Mouse (Mus musculus): ENCODE data around the gene Rfx8.
"Not testable (repeated sequence)": the region's sequence is repeated elsewhere in the genome, so short reads cannot be mapped to it uniquely, and the experiment has no call there.

Gene Rfx8

DNA sequence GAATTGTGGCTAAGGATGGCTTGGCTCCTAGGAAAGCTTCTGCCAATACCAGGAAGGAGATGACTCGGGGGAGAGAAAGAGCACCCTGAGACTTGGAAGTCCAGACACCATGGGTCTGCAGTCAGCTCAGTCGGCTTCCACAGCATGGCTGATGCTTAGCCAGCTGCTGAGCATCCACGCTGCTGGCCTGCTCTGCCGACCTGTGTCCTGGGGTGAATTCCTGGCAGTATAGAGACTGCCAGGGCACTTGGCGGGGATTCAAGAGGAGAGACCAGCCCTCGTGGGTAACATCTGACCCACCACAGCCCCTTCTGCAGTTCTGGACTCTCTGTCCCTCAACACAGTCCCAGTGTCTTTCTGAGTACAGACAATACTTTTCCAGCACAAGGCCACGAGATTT is 26.0 kb downstream of the Rfx8 start:
- in situ Hi-C loops (cut with MboI, MseI) = no loop called here

DNA sequence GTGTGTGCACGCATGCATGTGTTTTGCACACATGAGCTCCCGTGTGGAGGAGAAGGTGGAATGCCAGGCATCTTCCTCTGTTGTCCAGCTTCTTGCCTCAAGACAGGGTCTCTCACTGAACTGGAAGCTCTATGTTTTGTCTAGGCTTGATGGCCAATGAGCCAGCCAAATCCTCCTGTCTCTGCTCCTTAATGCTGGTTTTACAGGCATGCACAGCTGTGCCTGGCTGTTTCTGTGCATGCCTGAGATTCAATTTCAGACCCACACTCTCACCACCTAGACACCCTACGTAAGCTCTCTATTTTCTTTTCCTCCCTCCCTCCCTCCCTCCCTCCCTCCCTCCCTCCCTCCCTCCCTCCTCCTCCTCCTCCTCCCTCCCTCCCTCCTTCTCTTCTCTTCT is 28.8 kb downstream of the Rfx8 start:
- in situ Hi-C loops (cut with MboI, MseI) = no loop called here

DNA sequence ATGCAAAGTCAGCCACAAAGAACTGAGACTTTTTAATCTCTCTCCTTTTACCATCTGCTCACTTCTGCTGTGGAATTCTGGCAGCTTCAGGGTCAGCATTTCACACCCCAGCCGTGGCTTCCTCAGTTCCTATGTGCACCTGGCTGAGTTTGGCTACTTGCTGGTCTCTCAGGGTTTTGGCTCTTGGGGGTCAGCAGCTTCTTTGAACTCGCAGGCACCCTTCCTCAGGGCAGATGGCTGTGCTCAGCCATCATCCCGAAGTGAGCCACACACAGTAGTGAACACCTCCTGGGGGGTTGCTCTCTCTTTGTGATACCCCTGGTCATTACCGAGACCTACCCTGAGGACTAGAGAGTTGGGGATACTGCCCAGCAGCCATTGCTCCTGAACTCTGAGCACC is 29.7 kb downstream of the Rfx8 start:
- in situ Hi-C loops (cut with MboI, MseI) = no loop called here

DNA sequence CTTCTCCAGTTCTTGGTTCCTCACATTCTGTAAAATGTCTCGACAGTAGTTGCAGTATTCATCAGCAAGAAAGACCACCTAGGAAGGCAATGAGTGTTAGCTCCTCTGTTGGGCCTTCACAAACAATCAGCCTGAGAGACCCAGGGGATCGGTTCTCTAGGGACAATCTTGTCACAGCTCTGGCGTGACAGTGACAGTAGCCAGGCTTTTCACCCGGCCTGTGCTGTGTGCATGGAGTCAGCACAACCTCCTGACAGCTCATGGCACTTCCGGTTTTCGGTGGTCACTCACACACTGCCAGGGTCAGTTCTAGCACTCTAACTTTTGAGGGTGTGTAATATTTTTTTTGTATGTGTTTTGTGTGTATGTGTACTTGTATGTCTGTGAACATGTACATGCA is 32.2 kb downstream of the Rfx8 start:
- in situ Hi-C loops (cut with MboI, MseI) = loop anchor here (10.0 kb wide), 1 partner anchor 286 kb away; no protein-coding TSS in a partner anchor

DNA sequence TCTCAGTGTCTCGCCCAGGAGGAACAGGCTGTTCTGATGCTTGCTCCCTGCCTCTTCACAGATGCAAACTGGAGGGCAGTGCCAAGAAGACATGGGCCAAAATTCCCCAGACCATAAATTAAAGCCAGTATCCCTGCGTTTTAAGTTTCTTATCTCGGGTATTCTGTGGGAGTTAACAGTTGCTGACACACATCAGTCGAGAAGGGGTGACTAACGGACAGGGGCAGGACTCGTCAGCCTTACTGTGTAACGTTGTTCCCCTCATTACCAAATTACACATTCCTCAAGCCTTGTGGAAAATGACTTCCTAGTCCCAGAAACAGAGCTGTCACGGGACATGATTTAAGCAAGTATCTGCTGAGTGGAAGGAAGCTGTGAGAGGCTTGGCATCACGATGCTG is 33.5 kb downstream of the Rfx8 start:
- in situ Hi-C loops (cut with MboI, MseI) = loop anchor here (10.0 kb wide), 1 partner anchor 288 kb away; no protein-coding TSS in a partner anchor

DNA sequence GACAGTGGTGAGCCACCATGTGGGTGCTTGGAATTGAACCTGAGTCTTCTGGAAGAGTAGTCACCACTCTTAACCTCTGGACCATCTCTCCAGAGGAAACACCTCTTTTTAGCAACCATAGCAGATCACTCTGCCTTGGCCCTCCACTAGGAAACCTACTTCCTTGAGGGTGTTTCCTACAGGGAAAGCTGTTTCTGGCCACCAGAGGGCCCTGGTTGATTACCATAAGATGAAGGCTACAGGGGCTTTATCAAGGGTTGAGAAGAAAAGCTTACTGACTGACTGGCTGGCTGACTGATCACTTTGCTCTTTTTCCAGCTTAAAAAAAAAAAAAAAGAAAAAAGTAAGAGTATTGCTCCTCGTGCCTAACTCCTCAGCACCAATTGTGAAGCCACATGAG is 35.0 kb downstream of the Rfx8 start:
- in situ Hi-C loops (cut with MboI, MseI) = loop anchor here (10.0 kb wide), 1 partner anchor 289 kb away; no protein-coding TSS in a partner anchor

DNA sequence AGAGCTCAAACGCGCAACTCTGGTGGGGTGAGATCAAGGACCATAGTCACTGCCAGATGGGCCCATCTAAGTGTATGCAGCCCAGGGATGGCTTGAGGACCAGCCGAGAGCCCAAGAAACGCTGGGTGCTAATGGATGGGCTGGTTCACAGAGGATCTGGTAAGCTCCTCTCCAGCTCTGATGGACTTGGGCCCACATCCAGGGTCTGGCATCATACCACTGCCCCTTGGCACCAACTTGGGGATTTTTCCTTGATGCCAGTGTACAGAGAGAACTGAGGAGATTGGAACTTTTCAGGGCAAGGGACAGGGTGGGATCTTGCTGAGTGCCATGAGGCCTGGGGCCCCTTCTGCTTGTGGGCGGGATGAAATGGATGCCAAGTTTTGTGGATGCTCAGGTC is 39.2 kb downstream of the Rfx8 start:
- in situ Hi-C loops (cut with MboI, MseI) = loop anchor here (5.0 to 10.0 kb wide), 2 partner anchors 159 to 293 kb away; no protein-coding TSS in a partner anchor

DNA sequence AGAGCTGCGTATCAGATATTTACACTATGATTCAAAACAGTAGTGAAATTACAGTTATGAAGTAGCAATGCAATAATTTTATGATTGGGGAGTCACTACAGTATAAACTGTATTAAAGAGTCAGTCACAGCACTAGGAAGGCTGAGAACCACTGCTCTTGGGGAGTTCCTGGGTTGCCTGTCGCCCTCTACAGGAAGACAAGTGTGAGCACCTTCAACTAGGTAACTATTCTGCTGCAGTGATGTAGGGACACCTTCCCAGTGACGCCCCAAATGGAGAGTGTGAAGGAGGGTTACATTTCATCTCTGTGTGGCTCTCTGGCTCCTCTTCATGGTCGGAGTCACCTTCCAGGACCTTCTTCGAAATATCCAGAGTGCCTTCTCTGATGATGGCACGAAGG is 40.3 kb downstream of the Rfx8 start:
- in situ Hi-C loops (cut with MboI, MseI) = loop anchor here (5.0 to 10.0 kb wide), 2 partner anchors 158 to 294 kb away; no protein-coding TSS in a partner anchor

DNA sequence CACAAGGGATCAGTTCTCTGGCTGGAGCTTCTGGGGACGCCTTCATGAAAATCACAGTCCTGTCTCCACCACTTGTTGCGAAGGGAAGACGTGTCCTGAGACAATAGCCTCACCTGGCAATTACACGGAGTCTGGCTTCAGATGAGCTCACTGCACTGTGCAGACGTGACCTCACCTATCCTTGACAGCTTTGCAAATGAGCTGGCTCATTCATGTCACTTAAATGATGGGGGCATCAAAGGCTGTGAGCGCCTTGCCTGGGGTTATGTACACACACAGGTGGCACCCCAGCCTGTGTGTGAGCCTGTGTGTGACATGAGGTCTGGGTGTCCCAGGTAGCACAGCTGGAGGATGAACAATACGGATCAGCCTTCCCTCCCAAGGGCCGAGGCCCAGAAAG is 41.9 kb downstream of the Rfx8 start:
- in situ Hi-C loops (cut with MboI, MseI) = no loop called here

DNA sequence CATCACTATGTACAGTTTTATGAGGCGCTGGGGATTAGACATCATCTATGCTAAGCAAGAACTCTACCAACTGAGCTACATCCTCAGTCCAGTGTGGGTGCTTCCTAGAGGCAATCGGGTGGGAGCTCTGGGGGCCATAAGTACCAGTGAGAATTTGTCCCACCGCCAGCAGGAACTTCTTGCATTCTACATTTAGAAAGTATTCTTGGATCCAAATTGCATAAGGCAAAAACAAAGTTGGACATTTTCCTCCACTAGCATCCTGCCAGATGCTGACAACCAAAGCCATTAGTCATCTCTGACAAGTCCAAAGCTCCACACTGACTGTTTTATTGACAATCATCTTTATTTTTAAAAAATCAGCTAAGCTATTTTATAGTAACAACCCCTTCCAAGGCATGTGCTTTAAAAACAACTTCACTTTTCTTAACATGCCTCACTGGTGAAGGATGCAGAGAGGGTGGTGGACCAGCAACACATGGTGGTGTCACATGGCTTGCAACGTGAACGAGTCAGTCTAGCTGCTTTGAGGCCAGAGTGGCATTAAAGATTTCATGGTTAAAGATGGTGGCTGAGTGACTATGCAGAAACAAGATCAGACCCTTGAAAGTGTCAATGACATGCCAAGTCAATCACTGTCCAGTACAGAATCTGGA is 44.4 kb downstream of the Rfx8 start:
- in situ Hi-C loops (cut with MboI, MseI) = no loop called here

DNA sequence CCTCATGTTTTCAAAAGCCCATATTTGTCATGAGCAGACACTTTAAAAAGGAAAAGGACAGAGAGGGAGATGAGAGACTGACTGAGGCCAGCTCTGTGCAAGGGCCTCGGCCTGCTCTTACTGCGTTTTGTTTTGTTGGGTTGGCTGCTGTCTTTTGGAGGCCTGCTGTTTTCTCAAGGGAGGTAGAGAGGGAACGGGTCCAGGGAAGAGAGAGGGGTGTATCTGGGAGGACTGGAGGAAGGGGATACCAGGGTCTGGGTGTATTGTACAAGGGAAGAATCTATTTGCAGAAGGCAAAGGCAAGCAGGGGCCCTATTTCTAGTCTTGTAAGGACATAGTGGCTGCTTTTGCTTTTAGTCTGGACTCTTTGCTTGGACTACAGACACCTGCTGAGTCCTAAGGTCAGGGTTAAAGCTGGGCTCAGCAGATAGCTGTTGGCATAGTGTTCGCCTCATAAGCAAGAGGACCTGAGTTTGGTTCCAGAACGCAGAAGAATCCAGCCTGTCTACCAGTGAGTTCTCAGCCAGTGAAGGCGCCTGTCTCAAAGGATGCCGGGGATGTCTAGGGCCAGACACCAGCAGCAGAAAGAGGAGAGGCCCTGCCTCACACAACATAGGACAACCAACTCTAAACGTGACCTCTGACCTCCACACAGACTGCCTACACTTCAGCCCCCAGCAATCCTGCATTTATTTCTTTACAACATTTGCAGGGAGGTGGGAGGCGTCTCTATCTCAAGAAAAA is 48.3 kb downstream of the Rfx8 start:
- in situ Hi-C loops (cut with MboI, MseI) = no loop called here

DNA sequence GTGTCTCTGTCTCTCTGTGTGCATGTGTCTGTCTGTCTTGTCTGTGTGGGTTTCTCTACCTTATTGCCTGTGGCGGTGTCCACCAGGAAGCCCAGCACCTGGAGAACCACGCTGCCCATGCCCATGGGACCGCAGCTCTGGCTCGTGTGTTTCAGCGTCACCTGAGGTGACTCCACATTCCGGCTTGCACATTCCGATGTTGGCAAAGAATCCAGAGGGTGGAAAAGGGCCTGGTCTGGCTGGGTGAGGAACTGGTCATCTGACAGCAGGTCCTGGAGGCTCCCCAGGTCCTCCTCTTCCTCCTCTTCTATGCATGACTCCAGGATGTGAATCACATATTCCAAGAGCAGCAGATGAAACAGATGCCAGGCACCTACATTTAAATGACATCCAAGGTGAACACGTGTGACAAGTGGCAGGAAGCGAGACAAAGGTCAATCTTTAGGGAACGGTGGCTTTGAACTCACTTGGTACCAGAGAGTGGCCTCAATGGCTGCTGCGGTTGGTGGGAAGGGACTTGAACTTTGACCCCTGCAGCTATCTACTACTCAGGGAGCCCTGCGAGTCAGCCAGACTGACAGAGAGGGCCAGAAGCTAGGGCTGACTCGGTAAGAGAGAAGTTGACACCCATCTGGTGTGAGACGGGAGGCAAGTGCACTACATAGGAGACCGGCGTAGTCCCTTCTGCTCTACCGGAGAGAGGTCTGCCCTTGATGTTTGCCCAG is 50.4 kb downstream of the Rfx8 start:
- in situ Hi-C loops (cut with MboI, MseI) = no loop called here

DNA sequence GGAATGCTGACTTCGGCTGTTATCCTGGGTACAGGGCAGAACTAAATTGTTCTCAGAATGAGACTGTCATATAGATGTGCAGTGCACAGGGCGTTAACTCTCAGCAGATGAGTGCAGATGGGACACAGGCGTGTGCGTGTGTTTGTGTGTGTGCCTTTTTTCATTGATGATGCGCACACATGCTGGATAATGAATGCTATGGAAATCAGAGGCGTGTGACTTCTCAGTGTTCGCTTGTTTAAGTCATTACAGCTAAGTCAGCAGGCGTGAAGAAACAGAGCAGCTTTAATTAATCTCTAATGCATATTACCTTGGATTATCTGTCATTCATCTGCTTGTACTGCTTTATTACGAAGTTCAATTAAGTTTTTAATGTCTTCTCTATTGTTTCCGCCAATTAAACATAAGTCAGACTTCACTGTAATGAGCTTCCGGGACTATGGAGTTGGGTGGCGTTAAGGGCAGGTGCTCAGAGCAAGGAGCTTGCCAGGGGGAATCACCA is 54.0 kb downstream of the Rfx8 start:
- in situ Hi-C loops (cut with MboI, MseI) = no loop called here

DNA sequence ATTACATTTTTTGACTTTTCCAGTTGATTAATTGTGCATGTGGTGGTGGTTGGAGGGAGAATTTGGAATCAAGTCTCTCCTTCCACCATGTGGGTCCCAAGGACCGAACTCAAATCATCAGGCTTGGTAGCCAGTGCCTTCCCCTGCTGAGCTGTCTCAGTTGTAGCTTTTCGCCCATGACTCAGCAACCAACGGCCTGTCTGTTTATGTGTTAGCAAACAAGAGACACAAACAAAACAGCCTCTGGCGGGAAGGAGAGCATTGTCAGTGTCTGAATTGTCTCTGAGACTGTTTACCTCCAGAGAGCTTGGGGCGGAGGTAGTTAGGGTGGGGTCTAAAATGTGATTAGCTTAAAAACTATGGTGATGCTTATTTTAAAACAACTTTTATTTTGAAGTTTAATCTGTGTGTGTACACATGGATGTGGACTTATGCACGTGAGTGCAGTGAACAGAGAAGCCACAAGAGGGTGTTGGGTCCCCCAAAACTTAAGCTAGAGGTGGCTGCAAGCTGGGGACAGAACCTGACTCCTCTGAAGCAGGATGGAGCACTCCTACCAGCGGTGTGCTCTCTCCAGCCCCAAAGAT is 56.7 kb downstream of the Rfx8 start:
- in situ Hi-C loops (cut with MboI, MseI) = no loop called here

DNA sequence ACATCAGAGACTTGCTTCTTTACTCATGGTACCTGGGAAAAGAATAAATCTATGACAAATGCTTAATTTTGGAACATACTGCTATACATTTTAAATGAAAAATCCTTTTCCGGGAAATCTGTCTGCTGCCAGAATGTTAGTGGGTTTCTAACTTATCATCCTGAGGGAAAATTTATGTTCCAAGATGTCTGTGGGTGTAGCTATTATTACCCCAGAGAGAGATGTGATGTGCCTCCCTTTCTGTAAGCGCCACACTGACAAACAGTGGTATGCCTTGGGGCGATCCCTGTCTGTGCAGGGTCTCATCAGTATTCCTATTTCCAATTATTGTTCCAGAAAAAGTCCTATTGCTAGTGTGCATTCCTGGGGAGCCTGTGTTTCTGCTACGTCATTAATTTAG is 57.7 kb downstream of the Rfx8 start:
- in situ Hi-C loops (cut with MboI, MseI) = no loop called here

DNA sequence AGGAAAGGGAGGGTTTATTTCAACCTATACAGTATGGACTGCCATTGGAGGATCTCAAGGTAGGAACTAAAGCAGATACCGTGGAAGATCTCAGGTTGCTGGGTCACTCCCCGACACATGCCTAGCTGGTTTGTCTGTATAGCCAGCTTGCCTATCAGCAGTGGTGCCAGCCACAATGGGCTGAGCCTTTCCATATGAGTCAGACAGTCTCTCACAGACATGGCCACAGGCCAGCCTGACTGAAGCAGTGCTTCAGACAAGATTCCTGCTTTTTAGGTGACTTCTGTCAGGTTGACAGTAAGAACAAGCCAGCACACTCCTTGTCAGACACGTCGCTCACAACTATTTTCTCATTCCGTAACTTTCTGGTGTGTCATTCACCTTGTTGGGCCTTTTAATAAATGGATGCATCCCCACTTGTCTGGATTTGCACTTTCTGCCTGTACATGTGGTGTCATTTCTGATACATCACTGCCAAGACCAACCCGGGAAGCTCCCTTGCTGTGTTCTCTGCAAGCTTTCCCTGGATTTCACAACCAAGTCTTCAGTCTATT is 63.7 kb downstream of the Rfx8 start:
- in situ Hi-C loops (cut with MboI, MseI) = no loop called here

DNA sequence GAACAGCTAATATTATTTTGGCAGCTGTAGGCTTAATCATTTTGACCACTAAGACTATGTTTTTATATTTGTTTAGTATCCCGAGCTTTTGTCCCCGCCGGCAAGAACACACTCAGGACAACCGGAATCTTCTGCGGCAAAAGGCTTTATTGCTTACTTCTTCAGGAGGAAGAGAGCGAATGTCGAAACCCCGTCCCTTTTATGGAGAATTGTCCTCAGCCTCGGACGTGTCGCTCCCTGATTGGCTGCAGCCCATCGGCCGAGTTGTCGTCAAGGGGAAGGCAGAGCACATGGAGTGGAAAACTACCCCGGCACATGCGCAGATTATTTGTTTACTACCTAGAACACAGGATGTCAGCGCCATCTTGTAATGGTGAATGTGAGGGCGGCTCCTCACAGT is 65.9 kb downstream of the Rfx8 start:
- in situ Hi-C loops (cut with MboI, MseI) = not testable (repeated sequence)

DNA sequence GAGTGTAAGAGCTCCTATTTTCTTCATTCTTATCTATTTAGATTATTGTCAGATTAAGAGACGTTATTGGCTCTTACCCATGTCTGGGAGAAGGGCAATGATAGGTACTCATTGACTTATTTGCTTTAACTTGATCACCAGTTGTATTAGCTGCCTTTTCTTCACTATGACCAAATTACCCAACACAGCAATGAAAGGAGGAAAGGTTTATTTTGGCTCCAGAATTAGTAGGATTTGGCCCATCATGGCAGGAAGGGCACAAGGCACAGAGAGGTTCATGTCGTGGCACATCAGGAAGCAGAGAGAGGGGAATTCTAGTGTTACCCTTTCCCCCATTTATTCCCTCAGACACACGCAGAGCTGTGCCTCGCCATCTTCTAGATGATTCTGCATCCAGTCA is 67.8 kb downstream of the Rfx8 start:
- in situ Hi-C loops (cut with MboI, MseI) = no loop called here

DNA sequence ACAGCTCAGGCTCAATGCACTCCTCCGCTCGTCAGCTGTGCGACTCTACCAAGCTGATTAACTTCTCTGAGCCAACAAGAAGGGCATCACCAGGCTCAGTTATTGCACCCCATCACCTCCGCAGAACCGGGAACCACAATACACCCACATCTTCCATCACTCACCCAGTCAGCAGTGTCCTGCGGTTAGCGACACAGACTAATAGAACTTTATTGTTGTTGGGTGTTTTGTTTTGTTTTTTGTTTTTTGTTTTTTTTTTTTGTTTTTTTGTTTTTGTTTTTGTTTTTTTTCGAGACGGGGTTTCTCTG is 69.6 kb downstream of the Rfx8 start, which contains the start of gene Creg2:
Creg2 (minus strand) TSS at position 234 of the 308 bp plus-strand sequence.
- in situ Hi-C loops (cut with MboI, MseI) = no loop called here

DNA sequence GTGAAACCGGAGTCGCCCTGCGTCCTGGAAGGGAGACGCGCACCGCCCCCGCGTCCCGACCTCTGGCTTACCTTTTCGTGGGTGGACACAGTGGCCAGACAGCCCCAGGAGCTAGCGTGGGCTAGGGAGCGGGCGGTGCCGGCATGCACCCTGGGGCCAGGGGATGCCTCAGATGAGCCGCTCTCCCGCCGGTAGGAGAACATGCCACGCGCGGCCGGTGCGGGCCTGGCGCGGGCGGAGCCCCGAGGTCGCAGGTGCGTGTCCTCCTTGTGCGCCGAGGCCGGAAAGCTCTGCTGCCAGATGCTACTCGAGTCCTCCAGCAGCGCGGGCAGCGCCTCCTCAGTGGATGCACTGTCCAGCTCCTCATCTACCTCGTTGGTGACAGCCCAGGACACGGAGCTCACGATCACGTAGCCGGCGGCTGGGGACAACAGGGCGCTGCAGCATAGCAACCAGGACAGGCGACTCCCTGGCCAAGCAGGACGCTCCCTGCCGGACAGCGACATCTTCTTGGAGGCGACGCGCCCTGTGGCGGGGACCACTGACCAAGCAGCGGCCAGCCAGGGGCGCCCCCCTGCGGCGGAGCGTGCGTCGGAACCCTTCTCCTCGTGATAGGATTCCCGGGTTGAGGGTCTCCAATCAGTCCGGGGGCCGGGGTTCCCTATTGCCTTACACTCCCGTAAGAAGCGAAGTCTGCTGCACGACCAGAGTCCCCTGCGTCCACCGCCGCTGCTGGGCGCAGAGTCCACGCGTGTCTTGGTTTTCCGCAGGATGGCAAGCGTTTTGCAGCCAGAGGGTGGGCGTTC is 70.2 kb downstream of the Rfx8 start:
- in situ Hi-C loops (cut with MboI, MseI) = no loop called here
